Mouse (Mus musculus) CD4-positive naive resting alpha-beta T cell, adult 57 days (primary cell): Measurements from ENCODE around the gene Nectin1. TPM values are rescaled to one million over a fixed set of nuclear protein-coding genes. Genes with fewer than 3 reads are reported as not detected.

Experiments
- total RNA-seq: library from RNA; stranded (reverse); gene quantifications from one replicate; pipeline ENCODE4 v1.2.4, GENCODE M21; 2023

Gene Nectin1
- 0.71 TPM for total RNA-seq

DNA sequence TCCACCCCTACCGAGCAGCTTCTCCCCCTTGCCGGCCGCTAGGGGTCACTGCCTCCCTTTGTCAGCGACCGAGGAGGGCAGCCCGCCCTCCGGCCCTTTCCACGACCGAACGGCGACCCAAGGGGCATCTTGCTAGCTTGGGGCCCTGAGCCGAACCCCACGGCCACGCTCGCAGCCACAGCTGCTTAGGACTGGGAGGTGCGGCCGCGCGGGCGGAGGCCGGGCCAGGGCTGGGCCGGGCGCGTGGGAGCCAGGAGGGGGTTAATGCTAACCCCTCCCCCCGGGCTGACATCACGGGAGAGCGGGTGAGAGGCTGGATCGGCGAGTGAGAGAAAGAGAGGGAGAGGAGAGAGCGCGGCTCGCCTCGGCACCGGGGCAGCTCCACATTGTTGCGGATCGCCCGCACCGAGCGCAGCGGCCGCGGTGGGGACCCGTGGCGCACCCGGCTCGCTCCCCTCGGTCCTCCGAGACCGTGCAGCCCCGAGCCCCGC is at the start of gene Nectin1:
TSS of gene Nectin1 (plus strand) at position 338 of the 491 bp plus-strand sequence.

